Mouse (Mus musculus): ENCODE measurements at regions not wholly inside any gene's neighbourhood (a gene's known extent, or its start where the extent isn't known, plus 50 kb on each side); places are given as distances from the start of the nearest gene placed in this dataset.

DNA sequence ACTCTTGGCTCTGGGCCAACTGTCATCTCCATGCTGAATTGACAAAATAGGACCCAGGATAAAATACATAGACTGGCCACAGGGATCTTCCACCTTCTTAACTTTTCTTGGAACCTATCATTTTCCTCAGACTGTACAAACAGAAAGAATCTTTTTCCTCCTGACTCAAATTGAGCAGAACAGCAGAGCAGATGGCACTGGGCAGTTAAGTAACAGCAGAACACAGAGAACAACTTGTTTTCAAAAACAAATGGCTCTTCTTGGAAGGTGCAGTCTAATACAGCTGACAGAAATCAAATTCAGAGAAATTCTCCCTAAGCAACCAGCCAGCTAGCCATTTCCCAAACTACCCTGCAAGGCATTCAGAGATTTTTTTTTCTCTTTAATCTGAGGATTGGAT is 763.0 kb downstream of the Gsdmc2 start:
- Histone ChIP-seq H3K9me3 (replicated peaks; ENCODE audit: control insufficient read depth, insufficient read depth, low read length, poor library complexity, severe bottlenecking) (no peaks in the 10 kb centered on the region), H3K4me3 (ENCODE audit: low read depth, low read length) (no peak overlapping the region), H3K27me3 (ENCODE audit: control insufficient read depth, insufficient read depth, low read length, poor library complexity, severe bottlenecking) (no peaks in the 10 kb centered on the region), H3K27ac (ENCODE audit: insufficient read depth, low read length) (no peak overlapping the region), H3K36me3 (ENCODE audit: control insufficient read depth, insufficient read depth, low read length, poor library complexity, severe bottlenecking) (no peaks in the 10 kb centered on the region), H3K4me1 (ENCODE audit: control insufficient read depth, insufficient read depth, low read length) (no peaks in the 10 kb centered on the region), H3K9ac (ENCODE audit: low read depth, poor library complexity, severe bottlenecking) (no peak overlapping the region)
- TF ChIP-seq POLR2A (IDR thresholded peaks at IDR 0.05; ENCODE audit: insufficient read depth, low read length) (no peak), CTCF (IDR thresholded peaks at IDR 0.05; ENCODE audit: low read depth, low read length) (no peak), EP300 (IDR thresholded peaks at IDR 0.05; ENCODE audit: insufficient read depth, low read depth, low read length) (no peak)

DNA sequence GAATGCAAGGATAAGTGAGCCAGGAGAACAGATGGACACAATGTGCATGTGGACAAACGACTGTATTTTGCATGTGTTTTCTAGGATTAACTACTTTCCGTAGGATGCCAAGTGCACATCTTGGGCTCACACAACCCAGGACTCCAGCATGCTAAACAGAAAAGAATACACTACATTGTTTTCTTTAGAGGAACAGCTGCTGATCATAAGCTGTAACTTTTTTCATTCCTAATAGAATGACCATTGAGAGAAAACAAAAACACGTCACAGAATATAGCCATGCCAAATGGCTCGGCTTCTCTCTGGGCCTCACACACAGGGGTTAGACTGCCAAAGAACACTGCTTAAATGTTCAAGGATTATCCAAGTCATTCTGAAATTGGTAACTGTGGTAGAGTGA is 765.2 kb downstream of the Gsdmc2 start:
- Histone ChIP-seq H3K9ac (ENCODE audit: low read depth, poor library complexity, severe bottlenecking) (no peak overlapping the region), H3K36me3 (ENCODE audit: control insufficient read depth, insufficient read depth, low read length, poor library complexity, severe bottlenecking) (no peaks in the 10 kb centered on the region), H3K4me3 (ENCODE audit: low read depth, low read length) (no peak overlapping the region), H3K27me3 (ENCODE audit: control insufficient read depth, insufficient read depth, low read length, poor library complexity, severe bottlenecking) (no peaks in the 10 kb centered on the region), H3K4me1 (ENCODE audit: control insufficient read depth, insufficient read depth, low read length) (no peaks in the 10 kb centered on the region), H3K9me3 (replicated peaks; ENCODE audit: control insufficient read depth, insufficient read depth, low read length, poor library complexity, severe bottlenecking) (no peaks in the 10 kb centered on the region), H3K27ac (ENCODE audit: insufficient read depth, low read length) (no peak overlapping the region)
- no peak for TF ChIP-seq CTCF (IDR thresholded peaks at IDR 0.05; ENCODE audit: low read depth, low read length)
- no peak for TF ChIP-seq POLR2A (IDR thresholded peaks at IDR 0.05; ENCODE audit: insufficient read depth, low read length)
- TF ChIP-seq EP300 (IDR thresholded peaks at IDR 0.05; ENCODE audit: insufficient read depth, low read depth, low read length) = no peak

DNA sequence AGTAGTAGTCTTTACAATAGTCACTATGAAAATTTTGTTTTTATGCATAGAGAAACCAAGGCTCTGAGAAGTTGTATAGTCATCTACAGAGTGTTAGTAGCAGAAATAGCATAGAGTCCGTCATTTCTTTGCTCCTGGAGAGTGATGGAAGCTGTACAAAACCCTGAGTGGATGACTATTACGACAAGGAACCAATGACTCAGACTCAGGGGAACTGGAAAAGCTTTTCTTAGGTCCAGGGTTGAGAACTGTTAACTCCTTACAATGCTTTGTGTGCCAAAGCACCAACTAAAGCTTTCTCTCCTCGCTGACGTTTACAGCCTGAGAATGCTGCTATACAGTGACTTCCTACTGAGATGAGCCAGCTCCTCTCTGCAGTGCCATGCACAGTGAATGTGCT is 773.1 kb downstream of the Gsdmc2 start:
- no peaks in the 10 kb centered on the region for H3K9me3 ChIP-seq (replicated peaks; ENCODE audit: control insufficient read depth, insufficient read depth, low read length, poor library complexity, severe bottlenecking)
- no peaks in the 10 kb centered on the region for H3K27me3 ChIP-seq (ENCODE audit: control insufficient read depth, insufficient read depth, low read length, poor library complexity, severe bottlenecking)
- H3K4me3 ChIP-seq (ENCODE audit: low read depth, low read length) = no peak overlapping the region
- H3K4me1 ChIP-seq (ENCODE audit: control insufficient read depth, insufficient read depth, low read length) = no peaks in the 10 kb centered on the region
- H3K36me3 ChIP-seq (ENCODE audit: control insufficient read depth, insufficient read depth, low read length, poor library complexity, severe bottlenecking) = no peaks in the 10 kb centered on the region
- H3K27ac ChIP-seq (ENCODE audit: insufficient read depth, low read length) = no peak overlapping the region
- TF ChIP-seq EP300 (IDR thresholded peaks at IDR 0.05; ENCODE audit: insufficient read depth, low read depth, low read length) = no peak
- no peak for TF ChIP-seq POLR2A (IDR thresholded peaks at IDR 0.05; ENCODE audit: insufficient read depth, low read length)
- no peak for TF ChIP-seq CTCF (IDR thresholded peaks at IDR 0.05; ENCODE audit: low read depth, low read length)
- H3K9ac ChIP-seq (ENCODE audit: low read depth, poor library complexity, severe bottlenecking) = no peak overlapping the region

DNA sequence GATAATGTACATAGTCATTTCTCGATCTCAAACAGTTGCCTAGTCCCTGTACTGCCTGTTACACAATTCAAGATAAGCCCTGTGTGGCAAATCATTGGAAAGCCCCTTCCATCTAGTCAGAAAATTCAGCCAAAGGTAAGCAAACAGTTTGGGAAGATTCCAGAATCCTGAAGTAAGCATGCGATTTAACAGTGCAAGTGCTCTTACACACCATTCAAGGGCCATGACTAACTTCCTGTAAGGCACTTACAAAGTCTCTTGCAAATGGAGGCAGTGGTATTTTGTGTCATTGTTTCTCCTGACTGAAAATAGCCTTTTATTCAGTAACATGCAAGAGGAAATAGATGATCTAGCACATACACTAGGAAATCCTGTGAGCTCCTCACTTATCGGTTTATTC is 777.9 kb downstream of the Gsdmc2 start:
- H3K36me3 ChIP-seq (ENCODE audit: control insufficient read depth, insufficient read depth, low read length, poor library complexity, severe bottlenecking) = no peaks in the 10 kb centered on the region
- no peaks in the 10 kb centered on the region for H3K27me3 ChIP-seq (ENCODE audit: control insufficient read depth, insufficient read depth, low read length, poor library complexity, severe bottlenecking)
- H3K27ac ChIP-seq (ENCODE audit: insufficient read depth, low read length) = no peak overlapping the region
- H3K9ac ChIP-seq (ENCODE audit: low read depth, poor library complexity, severe bottlenecking) = no peak overlapping the region
- no peaks in the 10 kb centered on the region for H3K9me3 ChIP-seq (replicated peaks; ENCODE audit: control insufficient read depth, insufficient read depth, low read length, poor library complexity, severe bottlenecking)
- no peaks in the 10 kb centered on the region for H3K4me1 ChIP-seq (ENCODE audit: control insufficient read depth, insufficient read depth, low read length)
- TF ChIP-seq CTCF (IDR thresholded peaks at IDR 0.05; ENCODE audit: low read depth, low read length) (no peak), POLR2A (IDR thresholded peaks at IDR 0.05; ENCODE audit: insufficient read depth, low read length) (no peak), EP300 (IDR thresholded peaks at IDR 0.05; ENCODE audit: insufficient read depth, low read depth, low read length) (no peak)
- no peak overlapping the region for H3K4me3 ChIP-seq (ENCODE audit: low read depth, low read length)

DNA sequence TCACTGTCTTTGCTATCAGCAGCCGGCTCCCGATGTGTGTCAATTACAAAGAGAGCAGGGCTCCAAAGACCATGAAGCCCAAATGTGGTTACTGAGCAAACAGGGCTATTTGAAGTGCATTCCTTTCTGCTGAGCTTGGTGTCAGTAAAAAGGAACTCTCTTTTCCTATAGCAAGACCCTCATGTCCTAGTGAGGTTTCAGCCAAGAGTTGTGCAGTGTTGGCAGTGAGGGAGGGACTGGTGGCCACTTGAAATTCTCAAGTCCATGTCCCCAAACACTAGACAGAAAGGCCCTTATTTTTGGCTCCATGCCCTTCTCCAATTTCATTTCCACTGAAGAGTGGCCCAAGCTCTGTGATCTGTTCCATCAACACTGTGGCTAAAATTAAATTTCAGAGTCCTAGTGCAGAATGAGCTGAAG is 778.9 kb downstream of the Gsdmc2 start:
- TF ChIP-seq POLR2A (IDR thresholded peaks at IDR 0.05; ENCODE audit: insufficient read depth, low read length) = no peak
- no peak for TF ChIP-seq CTCF (IDR thresholded peaks at IDR 0.05; ENCODE audit: low read depth, low read length)
- no peak for TF ChIP-seq EP300 (IDR thresholded peaks at IDR 0.05; ENCODE audit: insufficient read depth, low read depth, low read length)
- H3K4me1 ChIP-seq (ENCODE audit: control insufficient read depth, insufficient read depth, low read length) = no peaks in the 10 kb centered on the region
- no peaks in the 10 kb centered on the region for H3K9me3 ChIP-seq (replicated peaks; ENCODE audit: control insufficient read depth, insufficient read depth, low read length, poor library complexity, severe bottlenecking)
- H3K27ac ChIP-seq (ENCODE audit: insufficient read depth, low read length) = no peak overlapping the region
- no peaks in the 10 kb centered on the region for H3K27me3 ChIP-seq (ENCODE audit: control insufficient read depth, insufficient read depth, low read length, poor library complexity, severe bottlenecking)
- no peak overlapping the region for H3K9ac ChIP-seq (ENCODE audit: low read depth, poor library complexity, severe bottlenecking)
- no peaks in the 10 kb centered on the region for H3K36me3 ChIP-seq (ENCODE audit: control insufficient read depth, insufficient read depth, low read length, poor library complexity, severe bottlenecking)
- no peak overlapping the region for H3K4me3 ChIP-seq (ENCODE audit: low read depth, low read length)

DNA sequence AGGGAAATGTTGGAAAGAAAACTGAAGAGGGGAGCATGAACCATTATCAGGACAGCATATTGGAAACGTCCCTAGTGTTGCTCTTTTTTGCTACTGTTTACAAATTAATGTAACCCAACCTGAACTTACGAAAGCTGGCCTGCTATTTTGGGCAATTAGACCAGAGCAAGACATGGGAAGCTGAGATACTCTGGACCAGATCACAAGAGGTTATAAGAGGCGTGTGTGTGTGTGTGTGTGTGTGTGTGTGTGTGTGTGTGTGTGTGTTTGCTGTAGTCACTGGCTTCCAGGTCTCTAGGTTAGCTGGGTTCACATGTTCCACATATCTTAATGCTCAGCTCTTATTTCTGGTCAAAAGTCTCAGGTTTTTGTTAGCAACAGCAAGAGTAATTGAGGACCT is 783.1 kb downstream of the Gsdmc2 start:
- Histone ChIP-seq H3K36me3 (ENCODE audit: control insufficient read depth, insufficient read depth, low read length, poor library complexity, severe bottlenecking) (no peaks in the 10 kb centered on the region), H3K4me1 (ENCODE audit: control insufficient read depth, insufficient read depth, low read length) (no peaks in the 10 kb centered on the region)

More for the DNA sequence above, 783.1 kb downstream of the Gsdmc2 start:
- Histone ChIP-seq H3K27ac (ENCODE audit: insufficient read depth, low read length) (no peak overlapping the region), H3K9me3 (replicated peaks; ENCODE audit: control insufficient read depth, insufficient read depth, low read length, poor library complexity, severe bottlenecking) (no peaks in the 10 kb centered on the region), H3K4me3 (ENCODE audit: low read depth, low read length) (no peak overlapping the region), H3K27me3 (ENCODE audit: control insufficient read depth, insufficient read depth, low read length, poor library complexity, severe bottlenecking) (no peaks in the 10 kb centered on the region), H3K9ac (ENCODE audit: low read depth, poor library complexity, severe bottlenecking) (no peak overlapping the region)
- TF ChIP-seq CTCF (IDR thresholded peaks at IDR 0.05; ENCODE audit: low read depth, low read length) = no peak
- no peak for TF ChIP-seq POLR2A (IDR thresholded peaks at IDR 0.05; ENCODE audit: insufficient read depth, low read length)
- no peak for TF ChIP-seq EP300 (IDR thresholded peaks at IDR 0.05; ENCODE audit: insufficient read depth, low read depth, low read length)
